Mouse (Mus musculus) neural tube, embryonic 12.5 days (tissue): ENCODE data around the gene Atp5g3. TPM values are rescaled to one million over a fixed set of nuclear protein-coding genes. Genes with fewer than 3 reads are reported as not detected.

Experiments
- ATAC-seq: fragments of 200-750 bp; cut with Nextera tagmentation; 2 replicates; pipeline ENCODE4 v1.8.0; 2017; ENCODE audit warnings: low read depth, mild to moderate bottlenecking, moderate TSS enrichment, moderate library complexity; ENCODE audit not compliant: low FRiP score
- H3K27ac ChIP-seq: fragments of 300-500 bp; sonication (generic); 2 replicates; pipeline ENCODE4 v1.5.1; 2016
- H3K27me3 ChIP-seq: fragments of 300-500 bp; sonication (generic); replicated peaks from 2 replicates; pipeline ENCODE4 v1.6.1; 2016; ENCODE audit warnings: mild to moderate bottlenecking
- H3K36me3 ChIP-seq: fragments of 300-500 bp; sonication (generic); 2 replicates; pipeline ENCODE4 v1.6.1; 2016; ENCODE audit warnings: mild to moderate bottlenecking
- H3K4me1 ChIP-seq: fragments of 300-500 bp; sonication (generic); 2 replicates; pipeline ENCODE4 v1.6.1; 2016
- H3K4me2 ChIP-seq: fragments of 300-500 bp; sonication (generic); replicated peaks from 2 replicates; pipeline ENCODE4 v1.6.1; 2016; ENCODE audit warnings: mild to moderate bottlenecking
- H3K4me3 ChIP-seq: fragments of 300-500 bp; sonication (generic); 2 replicates; pipeline ENCODE4 v1.5.1; 2016
- H3K9ac ChIP-seq: fragments of 300-500 bp; sonication (generic); 2 replicates; pipeline ENCODE4 v1.6.1; 2016; ENCODE audit warnings: mild to moderate bottlenecking
- H3K9me3 ChIP-seq: fragments of 300-500 bp; sonication (generic); 2 replicates; pipeline ENCODE4 v1.6.1; 2016; ENCODE audit warnings: mild to moderate bottlenecking
- WGBS: fragments of 180-500 bp; shearing (Covaris S2); methylation state at CpG from one replicate; pipeline ENCODE4 v1.1.7; 2016; 5-methylcytosine and 5-hydroxymethylcytosine counted together
- polyA plus RNA-seq: library from polyadenylated mRNA; unstranded; fragments of >200 nt; fragmentation: Nextera tagmentation; extraction: Ambion mirVana; gene quantifications from 2 replicates; pipeline ENCODE4 v1.2.1, GENCODE M21; 2016

Gene Atp5g3
- polyA plus RNA-seq, 1 experiment from 2014 or later, result 801 TPM

DNA sequence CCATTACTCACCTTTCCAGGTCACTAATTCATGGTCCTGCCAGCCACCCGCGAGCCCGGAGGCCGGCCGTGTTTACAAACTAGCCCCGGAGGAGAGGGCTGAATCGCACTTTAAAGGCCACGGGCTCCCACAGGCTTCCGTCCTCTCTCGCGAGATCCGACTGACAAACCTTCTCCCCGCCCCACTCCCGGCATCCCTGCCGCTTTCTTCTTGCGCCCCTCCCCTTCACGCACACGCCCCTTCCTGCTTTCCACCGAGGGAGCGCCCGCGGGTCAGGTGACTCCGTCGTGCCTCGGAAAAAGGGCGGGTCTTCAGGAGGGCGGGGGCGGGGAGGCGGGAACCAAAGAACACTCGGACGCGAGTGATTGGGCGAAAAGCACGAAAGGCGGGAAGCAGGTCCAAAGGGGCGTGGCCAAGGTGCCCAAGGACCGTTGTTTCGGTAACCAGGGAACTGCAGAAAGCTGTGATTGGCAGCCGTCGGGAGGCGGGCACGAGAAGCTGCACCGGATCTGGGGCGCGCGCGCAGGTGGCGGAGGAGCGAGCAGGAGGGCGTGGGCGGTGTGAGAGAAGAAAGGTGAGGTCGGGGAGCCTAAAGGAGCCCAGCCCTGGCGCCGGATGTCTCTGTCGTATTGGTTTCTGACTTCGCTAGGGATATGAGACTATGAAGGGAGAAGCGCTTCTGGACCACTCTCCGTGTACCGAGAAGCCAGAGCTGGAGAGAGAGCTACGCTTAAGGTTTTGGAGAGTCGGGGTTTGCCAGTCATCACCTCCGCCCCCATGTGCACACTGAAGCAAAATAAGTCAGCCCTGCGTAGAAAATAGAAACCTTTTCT is 18.4 kb downstream of the Atp5g3 start, which contains the start of gene Atf2:
Gene Atf2, minus strand, starts transcription at position 176 of the 833 bp plus-strand sequence.
- Histone ChIP-seq H3K4me3 (peak within 1 kb of the TSS; percentile 91), H3K27ac (peak within 1 kb of the TSS; percentile 89), H3K9ac (peak within 1 kb of the TSS; percentile 96), H3K4me2 (peak within 1 kb of the TSS; percentile 80), H3K36me3 (no peaks in the 10 kb centered on the region), H3K4me1 (0 out of 2 replicates have a peak, but pooled peaks cover 3% of the 10 kb centered on the region), H3K9me3 (no peaks in the 10 kb centered on the region), H3K27me3 (no peaks in the 10 kb centered on the region)
- WGBS, result under 1% methylated on average over 63 of the region's 63 CpGs
- peak; percentile 96 for ATAC-seq

DNA sequence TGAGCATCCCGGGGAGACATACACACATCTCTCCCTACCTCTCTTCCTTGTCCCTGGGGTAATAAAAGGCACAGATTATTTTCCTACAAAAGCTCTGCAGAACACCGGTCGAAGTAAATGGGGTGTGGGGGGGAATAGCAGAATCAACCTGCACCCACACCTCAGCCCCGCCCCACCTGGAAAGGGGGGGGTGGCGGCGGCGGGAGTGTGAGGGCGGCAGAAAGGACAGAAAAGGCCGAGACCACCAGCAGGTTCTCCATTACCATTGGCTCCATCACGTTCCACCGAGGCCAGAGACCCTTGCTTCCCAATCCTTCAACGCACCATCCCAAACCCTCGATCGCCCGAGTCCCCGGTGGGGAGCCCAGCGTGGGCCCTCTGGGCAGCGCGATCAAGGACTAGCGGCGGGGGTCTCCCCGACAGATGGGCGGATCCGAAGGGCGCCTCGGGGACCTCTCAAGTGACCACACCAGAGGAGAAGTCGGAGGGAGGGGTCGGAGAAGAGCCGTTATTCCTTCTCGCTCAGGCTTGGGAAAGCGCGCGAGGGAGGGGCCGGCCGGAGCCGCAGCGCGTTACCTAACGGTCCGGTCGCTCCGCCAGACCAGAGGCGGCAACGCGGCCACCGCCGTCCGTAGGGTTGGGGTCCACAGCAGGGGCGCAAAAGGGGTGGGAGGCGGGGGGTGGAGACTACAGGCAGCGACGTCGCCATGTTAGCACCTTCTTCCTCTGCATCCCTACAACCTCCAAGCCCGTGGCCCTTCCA is 19.2 kb downstream of the Atp5g3 start:
- Histone ChIP-seq H3K4me1 (0 out of 2 replicates have a peak, but pooled peaks cover 3% of the 10 kb centered on the region), H3K9me3 (no peaks in the 10 kb centered on the region), H3K27ac (peak overlapping the region; percentile 89), H3K27me3 (no peaks in the 10 kb centered on the region), H3K9ac (peak overlapping the region; percentile 96), H3K4me2 (peak overlapping the region; percentile 80), H3K36me3 (no peaks in the 10 kb centered on the region), H3K4me3 (peak overlapping the region; percentile 91)
- no peak; the same call in 1 of the 2 replicates for ATAC-seq
- WGBS, result under 1% methylated on average over 54 of the region's 54 CpGs

DNA sequence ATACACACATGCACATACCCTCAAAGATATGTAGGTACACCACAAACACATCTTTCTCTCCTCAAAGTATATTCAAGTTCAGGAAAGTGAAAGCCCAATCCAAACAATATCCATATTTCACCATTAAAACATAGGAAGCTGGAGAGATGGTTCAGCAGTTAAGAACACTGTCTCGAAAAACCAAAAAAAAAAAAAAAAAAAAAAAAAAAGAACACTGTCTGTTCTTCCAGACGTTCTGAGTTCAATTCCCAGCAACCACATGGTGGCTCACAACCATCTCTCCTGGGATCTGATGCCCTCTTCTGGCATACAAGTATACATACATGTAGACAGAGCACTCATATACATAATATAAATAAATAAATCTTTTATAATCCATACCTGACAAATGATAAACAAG is 25.1 kb downstream of the Atp5g3 start:
- Histone ChIP-seq H3K4me1 (no peaks in the 10 kb centered on the region), H3K9ac (no peak overlapping the region), H3K4me3 (no peak overlapping the region), H3K4me2 (no peak overlapping the region), H3K27ac (no peak overlapping the region), H3K36me3 (no peaks in the 10 kb centered on the region), H3K9me3 (no peaks in the 10 kb centered on the region), H3K27me3 (no peaks in the 10 kb centered on the region)
- 86% methylated on average over 2 of the region's 2 CpGs for WGBS
- no peak for ATAC-seq

DNA sequence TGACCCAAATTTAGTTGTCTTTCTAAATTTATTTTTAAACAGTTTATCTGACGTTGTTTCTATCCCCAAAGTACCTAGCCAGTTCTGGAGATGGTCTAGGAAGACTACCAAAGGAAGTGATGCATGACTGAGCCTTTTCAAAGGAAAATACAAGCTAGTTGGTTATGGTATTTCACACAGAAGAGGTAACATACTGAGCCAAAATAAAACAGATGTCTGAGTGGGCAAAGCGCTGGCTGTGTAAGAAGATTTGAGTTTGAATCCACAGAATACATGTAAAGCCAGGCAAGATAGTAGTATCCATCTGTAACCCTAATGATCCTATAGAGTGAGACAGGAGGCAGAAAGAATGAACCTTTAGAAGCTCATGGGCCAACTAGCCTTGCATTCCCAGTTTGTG is 33.2 kb downstream of the Atp5g3 start:
- ATAC-seq, result no peak
- 94% methylated on average over 2 of the region's 2 CpGs for WGBS

DNA sequence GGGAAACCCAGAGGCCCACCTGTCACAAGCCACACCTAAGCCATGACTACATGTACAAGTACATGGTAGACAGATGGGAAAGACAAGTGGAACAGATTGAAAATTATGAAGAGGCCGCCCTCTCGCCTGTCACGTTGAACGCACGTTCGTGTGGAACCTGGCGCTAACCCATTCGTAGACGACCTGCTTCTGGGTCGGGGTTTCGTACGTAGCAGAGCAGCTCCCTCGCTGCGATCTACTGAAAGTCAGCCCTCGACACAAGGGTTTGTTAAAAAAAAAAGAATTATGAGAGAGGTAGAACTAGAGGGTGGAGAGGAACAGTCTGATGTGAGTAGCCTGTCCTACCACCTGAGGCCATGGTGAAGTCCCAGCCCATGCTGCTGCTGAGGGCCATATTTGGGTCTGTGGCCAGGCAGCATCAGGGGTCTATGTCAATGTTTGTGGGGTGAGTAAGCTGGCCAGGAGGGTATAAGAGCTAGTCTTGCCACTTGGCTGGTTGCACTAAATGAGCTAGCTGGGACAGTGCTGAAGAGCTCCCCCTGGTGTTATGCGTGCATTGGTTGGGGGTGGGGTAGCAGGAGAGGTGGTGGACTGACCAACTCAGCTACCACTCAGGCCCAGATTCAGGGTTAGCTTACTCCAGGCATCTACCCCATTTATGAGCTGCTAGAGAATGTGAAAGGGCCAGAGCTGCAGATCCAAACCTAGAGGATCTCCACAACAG is 43.2 kb downstream of the Atp5g3 start:
- Histone ChIP-seq H3K4me3 (no peak overlapping the region), H3K4me1 (no peaks in the 10 kb centered on the region), H3K36me3 (peaks cover 14% of the 10 kb centered on the region), H3K9me3 (no peaks in the 10 kb centered on the region), H3K4me2 (no peak overlapping the region), H3K27me3 (no peaks in the 10 kb centered on the region), H3K27ac (no peak overlapping the region), H3K9ac (no peak overlapping the region)
- WGBS, result 84% methylated on average over 16 of the region's 16 CpGs
- no peak for ATAC-seq

More for the DNA sequence above, 33.2 kb downstream of the Atp5g3 start:
- H3K27me3 ChIP-seq, result no peaks in the 10 kb centered on the region
- H3K4me2 ChIP-seq, result no peak overlapping the region
- H3K27ac ChIP-seq, result no peak overlapping the region
- H3K9ac ChIP-seq, result no peak overlapping the region
- H3K9me3 ChIP-seq, result no peaks in the 10 kb centered on the region
- no peak overlapping the region for H3K4me3 ChIP-seq
- H3K4me1 ChIP-seq, result no peaks in the 10 kb centered on the region
- peaks cover 15% of the 10 kb centered on the region for H3K36me3 ChIP-seq

DNA sequence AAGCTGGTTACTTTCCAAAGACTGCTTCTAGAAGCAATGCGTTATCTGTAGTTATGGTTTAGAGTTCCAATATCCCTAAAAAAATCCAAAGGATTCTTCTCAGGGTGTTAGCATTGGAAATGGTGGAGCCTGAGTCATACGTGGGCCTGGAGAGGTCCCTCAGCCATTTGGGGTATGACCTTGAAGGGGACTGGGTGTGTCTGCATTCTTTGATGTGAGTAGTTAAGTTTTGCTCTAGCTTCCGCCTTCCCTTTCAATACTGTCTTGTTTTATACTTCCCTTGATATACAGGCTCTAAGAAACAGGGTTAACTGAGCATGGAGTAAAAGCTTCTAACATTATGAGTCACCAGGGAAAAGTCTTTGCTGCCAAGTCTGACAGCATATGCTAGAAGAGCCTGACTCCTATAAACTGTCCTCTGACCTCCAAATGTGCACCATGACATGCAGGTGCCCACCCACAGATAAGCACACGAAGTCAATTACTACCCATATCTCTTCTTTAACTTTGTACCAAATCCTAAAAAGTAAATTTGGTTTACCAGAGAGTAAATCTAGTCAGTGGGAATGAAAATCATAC is 51.0 kb downstream of the Atp5g3 start:
- Histone ChIP-seq H3K4me3 (no peak overlapping the region), H3K36me3 (no peaks in the 10 kb centered on the region), H3K27me3 (no peaks in the 10 kb centered on the region), H3K9me3 (no peaks in the 10 kb centered on the region), H3K9ac (no peak overlapping the region), H3K4me2 (no peak overlapping the region), H3K27ac (no peak overlapping the region), H3K4me1 (no peaks in the 10 kb centered on the region)
- no peak for ATAC-seq
- WGBS, result 83% methylated on average over 4 of the region's 4 CpGs

Other genes with a start within 250 kb of the Atp5g3 start
- 110 TPM in 2 replicates for gene Chn1, start 136.0 kb downstream of the Atp5g3 start, polyA plus RNA-seq
- 89.8 and 98.5 TPM in 2 replicates for gene Atf2, start 18.7 kb downstream of the Atp5g3 start, polyA plus RNA-seq